Mouse (Mus musculus) layer of hippocampus, adult 9-10 months (tissue): ENCODE measurements at regions not wholly inside any gene's neighbourhood (a gene's known extent, or its start where the extent isn't known, plus 50 kb on each side); places are given as distances from the start of the nearest gene placed in this dataset.

Source experiments
- DNase-seq: peaks from one replicate; pipeline ENCODE4 v3.0.0; 2022; ENCODE audit warnings: low spot score

DNA sequence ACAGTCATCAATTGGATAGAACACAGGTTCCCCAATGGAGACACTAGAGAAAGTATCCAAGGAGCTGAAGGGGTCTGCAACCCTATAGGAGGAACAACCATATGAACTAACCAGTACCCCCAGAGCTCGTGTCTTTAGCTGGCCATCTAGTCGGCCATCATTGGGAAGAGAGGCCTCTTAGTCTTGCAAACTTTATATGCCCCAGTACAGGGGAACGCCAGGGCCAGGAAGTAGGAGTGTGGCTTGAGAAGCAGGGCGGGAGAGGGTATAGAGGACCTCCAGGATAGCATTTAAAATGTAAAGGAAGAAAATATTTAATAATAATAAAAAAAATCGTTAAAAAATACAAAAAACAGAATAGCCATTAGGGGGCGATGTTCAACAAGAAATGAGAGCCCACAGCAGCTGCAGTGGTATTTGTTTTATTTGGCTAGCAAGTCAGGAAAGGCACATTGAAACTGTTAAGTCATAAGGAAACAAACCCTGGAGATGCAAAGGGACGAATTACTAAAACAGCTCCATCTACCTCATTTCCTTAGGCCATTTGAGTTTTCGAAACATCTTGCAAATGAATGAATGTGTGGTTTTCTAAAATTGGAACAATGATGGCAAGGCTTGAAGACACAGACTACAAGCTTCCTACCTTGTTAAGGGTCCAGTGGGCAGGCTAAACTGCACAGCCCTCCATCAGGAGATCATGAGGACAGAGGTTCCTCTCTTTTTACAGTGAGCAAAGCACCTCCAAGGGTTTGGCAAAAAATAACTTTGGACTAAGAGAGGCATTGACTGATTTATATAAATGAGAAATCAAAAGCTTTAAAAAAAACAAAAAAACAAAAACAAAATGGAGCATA, 350.7 kb upstream of the Rasa1 start:
- DNase-seq, result no peak

DNA sequence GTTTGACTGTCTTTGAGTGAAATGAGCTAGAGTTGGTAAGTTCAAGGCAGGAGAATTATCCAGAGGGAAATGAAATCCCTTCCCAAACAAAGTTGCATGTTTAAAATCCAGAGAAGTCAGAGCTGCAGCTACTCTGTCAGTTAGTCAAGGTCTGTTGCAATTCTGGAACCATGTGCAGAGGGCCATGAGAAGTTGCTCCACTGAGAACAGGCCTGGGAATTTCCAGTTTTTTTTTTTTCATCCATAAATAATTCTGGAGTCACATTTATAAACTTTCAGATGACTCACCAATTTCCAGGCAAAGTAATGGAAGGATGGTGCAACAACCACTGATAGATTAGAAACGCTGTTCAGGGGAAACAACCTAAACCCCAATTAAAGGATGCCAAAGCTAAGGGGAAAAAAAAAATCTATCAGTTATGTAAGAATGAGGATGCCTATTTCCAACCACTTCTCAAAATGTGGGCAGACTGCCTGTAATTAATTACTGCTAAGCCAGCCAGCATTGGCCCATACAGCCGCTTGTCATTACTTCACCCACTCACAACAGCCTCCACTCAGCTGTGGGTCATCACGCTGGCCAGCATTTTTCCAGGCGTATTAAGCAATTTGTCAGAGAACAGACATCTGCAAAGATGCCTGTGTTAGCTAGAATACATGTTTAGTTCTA, 340.7 kb upstream of the Rasa1 start:
- peak; percentile 24 for DNase-seq
